Mouse (Mus musculus) mature B cell (primary cell): Measurements from ENCODE around the gene Brsk1.

ENCODE experiments used
- in situ Hi-C: fragments of 300-500 bp; cut with MboI; formaldehyde crosslinking; loops from 2 replicates; pipeline ENCODE4 v1.14.3; 2019

Gene Brsk1

DNA sequence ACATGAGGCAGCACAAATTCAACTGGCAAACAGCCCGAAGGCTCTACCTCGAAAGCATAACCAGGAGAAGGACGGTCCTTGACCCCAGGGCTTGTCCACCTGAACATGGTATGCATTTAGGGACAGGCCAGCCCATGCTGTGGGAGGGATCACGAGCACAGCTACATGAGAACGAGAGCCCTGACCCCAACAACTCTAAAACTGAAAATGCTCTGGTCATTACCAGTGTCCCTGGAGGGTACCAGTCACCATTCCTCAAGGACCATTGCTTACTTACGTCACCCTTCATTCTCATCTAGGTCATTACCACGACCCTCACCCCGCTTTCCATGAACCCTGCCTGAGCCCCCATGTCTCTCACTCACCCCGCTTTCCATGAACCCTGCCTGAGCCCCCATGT, 21.2 kb upstream of the Brsk1 start:
- in situ Hi-C loops = no loop called here

DNA sequence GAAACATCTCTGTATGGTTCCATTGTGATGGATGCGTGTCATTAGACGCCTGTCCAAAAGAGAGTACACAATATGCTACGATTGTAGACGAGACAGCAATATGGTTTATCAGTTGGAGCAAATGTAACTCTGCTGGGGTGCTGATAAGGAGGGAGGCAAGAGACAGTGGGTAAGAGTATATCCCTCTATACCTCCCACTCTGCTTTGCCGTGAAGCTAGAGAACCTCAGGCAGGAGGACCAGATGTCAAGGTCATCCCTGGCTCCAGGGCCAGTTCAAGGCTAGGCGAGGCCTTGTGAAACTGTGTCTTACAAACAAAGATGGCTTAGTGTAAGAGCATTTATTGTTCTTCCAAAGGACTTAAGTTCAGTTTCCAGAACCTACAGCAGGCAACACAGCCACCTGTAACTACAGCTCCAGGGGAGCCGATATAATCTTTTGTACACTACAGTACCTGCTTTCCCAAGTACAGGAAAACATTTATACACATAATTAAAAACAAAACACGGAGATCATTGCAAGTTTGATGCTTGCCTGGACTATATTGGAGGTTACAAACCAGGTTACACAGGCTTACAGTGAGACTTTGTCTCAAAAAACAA, 19.6 kb upstream of the Brsk1 start:
- in situ Hi-C loops = no loop called here

DNA sequence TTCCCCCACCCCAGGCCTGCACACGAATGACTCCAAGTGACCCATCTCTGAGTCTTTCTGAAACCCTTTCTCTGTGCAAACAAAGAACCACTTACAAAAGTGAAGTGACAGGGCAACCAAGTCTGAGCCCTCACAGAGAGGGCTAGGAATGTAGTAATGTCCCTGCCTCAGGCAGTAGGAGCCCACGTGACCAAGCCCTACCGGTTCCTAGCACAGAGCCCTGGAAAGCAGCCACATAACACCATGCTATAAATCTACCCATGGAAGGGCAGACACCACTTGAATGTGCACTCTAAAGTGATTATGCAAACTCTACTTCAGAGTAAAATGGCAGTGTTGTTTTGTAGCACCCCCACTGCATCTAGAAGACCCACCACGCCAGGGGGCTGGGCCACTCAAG, 18.4 kb upstream of the Brsk1 start:
- in situ Hi-C loops = no loop called here

DNA sequence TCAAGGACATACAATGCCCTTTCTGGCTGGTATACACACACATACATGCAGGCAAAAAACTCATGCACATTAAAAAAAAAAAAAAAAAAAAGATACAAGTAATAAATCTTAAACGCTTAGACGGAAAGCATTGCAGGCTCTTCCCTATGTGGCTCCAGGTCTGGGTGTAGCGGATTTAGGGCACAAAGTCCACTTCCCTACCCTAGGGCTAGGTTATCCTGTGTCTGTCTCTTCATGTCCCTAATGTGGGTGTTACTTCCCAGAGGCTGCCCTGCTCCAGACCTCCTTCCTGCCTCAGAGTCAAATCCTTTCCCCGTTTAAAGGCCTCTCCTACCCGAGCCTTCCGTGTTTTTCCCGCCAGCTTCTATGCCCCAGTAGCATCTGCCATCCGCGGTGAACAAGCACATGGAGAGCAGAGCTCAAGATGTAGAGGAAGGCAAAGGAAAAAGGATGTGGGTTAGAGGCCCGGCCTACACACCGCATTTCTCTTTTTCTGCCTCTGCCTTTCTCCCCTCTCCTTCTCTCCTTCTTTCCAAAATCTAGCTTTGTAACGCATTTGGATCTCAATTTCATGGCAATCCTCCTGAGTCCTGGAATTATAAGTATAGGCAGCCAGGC, 16.2 kb upstream of the Brsk1 start:
- in situ Hi-C loops = no loop called here

DNA sequence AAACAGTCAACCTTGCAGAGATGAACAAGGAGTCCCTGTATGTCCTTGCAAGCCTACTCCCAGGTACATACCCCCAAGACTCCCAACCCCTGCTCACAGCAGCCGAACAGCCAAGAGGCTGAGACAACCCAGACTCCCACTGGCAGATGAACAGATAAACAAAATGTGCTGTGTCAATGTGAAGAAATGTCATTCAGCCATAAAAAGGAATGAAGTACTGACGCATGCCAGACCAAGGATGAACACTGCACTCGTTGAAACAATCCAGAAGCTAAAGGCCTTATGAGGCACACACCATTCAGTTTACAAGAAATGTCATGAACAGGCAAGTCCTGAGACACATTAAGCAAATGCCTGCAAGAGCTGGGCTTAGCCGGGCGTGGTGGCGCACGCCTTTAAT, 15.2 kb upstream of the Brsk1 start:
- in situ Hi-C loops = no loop called here

DNA sequence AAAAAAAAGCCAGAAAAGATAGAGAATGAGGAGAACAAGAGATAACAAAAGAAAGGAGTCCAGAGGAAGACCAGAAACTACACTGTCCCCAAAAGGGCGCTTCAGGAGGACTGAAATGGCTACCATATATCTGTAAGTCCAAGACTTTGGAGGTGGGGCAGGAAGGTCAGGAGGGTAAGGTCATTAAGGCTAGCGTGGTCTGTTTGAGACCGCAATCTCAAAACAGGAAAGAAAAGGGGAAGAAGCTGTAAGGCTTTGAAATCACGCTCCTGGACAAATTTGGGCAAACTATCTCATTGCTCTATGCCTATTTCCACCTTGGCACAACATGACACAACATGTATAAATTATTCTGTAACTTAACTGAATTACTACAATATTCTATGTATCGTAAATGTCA, 7.1 kb upstream of the Brsk1 start:
- in situ Hi-C loops = no loop called here

DNA sequence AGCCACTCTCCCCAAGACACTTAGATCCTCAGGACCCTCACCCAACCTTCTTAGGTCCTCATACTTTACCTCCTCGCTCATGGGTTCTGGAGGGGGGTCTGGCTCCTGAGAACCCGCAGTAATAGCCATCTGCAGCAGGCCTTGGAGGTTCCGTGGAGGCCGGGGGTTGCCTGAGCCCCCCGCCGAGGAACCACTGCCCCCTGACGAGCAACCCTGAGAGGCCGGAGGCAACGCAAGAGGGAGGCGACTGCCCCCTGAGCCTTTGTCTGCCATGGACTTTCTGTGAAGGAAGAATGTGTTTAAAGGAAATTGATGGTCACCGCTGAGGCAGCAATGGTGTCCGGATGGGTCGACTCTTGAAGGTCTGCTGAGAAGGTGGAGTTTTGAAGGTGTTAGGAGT, 6.2 kb upstream of the Brsk1 start:
- in situ Hi-C loops = no loop called here

DNA sequence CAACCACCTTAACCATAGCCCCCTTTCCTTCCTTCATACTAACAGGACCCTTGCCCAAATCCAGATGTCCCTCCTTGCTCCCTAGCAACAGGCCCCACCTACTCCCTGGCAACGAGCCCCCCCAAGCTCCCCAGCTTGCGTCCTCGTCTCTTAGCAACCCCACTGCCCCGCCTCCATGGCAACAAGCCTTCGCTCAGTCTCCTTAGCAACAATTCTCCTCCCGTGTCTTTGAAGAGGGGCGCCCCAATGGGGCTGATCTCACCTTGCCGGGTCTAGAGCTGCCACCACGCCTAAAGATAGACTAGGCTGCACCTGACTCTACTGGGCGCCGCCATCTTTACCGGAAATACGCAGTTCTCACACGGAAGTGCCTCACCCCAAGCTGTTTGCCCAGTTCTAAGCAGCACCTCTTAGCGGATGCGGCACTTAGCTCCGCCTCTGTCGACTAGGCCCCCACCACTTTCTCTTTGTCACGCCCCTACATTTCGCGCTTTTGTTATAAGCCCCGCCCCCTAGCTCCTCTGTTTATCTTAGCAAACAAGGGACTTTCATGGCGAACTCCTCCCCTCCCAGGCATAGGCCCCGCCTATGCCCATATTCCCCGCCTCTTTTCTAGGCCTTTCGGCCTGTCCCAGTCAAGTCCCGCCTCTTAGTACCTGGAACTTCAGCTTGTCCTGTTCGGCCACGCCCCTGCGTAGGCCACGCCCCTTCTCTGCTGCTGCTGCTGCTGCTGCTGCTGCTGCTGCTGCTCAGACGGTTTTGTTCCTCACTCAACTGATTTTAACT, 5.6 kb upstream of the Brsk1 start, which contains the start of gene Hspbp1:
TSS of gene Hspbp1 (minus strand) at position 437 of the 786 bp plus-strand sequence.
- in situ Hi-C loops = no loop called here

DNA sequence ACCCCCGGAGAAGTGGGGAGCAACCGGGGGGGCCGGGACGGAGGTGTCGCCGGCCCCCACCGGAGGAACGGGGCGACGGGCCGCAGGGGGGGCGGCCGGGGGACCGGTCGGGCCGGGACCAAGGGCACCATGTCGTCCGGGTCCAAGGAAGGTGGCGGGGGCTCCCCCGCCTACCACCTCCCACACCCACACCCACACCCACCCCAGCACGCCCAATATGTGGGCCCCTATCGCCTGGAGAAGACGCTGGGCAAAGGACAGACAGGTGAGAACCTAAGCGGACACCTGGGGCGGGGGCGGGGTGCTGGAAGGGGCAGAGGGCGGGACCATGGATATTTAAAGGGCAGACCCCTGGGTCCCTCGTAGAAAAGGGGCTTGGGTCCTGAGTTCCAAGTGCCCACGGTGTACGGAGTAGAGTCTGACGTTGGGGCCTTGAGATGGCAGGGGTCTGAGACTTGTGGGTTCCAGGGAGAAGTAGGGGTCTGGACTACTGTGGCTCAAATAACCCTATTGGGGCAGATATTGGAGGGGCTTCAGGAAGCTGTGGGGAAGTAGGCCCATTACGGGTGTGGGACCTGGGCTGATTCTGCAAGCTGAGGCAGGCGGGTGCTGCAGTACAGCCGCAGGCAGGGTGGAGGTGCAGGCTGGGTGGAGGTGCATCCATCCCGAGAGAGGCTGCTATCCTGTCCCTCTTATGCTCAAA, 698 bp downstream of the Brsk1 start:
- in situ Hi-C loops = no loop called here

DNA sequence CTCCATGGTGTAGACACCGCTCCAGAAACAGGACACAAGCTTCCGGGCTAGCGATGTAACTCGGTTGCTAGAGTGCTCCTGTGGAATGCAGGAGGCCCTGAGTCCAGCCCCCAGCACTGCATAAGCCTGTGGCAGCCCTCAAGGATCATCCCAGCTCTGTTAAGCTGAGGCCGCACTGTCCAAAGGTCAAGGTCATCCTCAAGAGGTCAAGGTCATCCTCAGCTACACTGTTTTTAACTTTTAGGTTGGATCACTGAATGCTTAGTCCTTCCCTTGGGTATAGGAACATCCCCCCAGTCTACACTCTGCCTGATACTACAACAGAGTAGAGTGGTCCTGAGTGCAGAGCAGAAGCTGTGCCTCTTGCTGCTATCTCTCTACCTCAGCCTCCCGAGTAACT, 2.6 kb downstream of the Brsk1 start:
- in situ Hi-C loops = no loop called here

DNA sequence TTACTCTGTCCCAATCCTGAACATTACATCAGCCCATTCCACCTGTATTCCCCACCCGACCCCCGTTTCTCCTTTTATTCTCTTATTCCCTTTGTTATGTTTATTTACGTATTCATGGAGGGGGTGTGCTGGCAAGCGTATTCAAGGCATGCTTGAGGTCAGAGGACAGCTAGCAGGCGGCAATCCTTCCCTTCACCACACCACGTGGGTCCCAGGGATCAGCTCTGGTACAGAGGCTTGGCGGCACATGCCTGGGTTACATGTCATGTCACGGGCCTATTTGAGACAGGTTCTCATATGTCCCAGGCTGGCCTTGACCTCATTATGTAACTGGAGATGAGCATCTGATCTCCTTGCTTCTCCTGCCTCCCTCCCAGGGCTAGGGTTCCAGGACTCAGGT, 11.9 kb downstream of the Brsk1 start:
- in situ Hi-C loops = no loop called here

DNA sequence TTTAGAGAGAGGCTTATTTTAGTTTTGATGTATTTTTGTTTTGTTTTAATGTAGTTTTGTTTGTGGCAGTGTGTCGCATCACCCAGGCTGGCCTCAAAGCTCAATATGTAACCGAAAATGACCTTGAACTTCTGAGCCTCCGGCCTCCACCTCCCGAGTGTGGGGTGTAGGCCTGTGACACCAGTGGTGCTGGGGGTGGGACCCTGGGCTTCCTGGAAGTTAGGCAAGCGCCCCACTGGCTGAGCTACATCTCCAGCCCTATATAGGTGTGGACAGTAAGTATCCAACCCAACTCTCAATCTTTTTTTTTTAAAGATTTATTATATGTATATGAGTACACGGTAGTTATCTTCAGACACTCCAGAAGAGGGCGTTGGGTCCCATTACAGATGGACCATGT, 12.8 kb downstream of the Brsk1 start:
- in situ Hi-C loops = no loop called here

DNA sequence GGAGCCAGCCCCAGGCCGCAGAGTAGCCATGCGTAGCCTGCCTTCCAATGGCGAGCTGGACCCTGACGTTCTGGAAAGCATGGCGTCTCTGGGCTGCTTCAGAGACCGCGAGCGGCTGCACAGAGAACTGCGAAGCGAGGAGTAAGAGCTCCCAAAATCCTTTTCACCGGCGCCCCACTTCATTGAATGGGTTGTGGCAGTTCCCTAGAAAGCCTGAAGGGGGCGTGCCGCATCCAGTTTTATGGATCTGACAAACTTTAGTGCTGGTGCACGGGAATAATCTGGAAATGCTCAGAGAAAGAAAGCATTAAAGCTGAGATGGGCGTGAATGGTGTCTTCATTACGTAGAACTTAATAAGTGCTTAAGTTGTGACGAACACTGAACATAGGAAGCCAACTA, 14.7 kb downstream of the Brsk1 start:
- in situ Hi-C loops = no loop called here

DNA sequence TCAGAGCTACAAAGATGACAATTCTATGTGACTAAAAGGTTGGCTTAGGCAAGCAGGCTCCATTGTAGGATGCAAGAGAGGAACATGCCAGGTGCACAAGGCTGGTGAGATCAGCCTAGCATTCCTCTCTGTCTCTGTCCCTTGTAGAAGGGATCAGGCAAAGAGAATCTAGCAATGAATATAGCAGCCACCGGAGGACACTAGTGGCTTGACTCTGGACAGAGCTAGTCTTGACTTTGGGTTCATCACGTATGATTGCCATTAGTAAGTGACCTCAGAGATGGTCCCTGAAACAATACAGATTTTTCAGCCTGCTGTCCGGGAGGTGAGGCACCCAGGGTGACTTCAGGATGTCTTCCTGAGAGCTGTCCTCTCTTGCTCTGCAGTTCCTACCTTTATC, 22.2 kb downstream of the Brsk1 start:
- in situ Hi-C loops = no loop called here

DNA sequence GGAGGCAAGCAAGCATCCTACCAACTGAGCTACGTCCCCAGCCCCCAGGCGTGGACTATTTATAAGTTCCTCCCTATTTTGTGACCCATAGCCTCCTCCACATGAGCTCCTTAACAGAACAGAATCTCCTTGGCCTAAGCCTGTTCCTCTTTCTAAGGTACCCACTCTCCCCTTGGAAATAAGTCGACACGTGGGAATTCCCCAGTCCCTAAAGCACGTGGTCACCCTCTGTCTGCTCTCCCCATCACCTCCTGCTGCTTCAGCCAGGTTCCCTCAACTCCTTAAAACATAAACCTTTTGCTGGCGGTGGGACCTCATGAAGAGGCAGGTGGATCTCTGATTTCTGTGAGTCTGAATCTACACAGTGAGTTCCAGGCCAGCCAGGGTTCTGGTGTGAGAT, 26.6 kb downstream of the Brsk1 start:
- in situ Hi-C loops = no loop called here

DNA sequence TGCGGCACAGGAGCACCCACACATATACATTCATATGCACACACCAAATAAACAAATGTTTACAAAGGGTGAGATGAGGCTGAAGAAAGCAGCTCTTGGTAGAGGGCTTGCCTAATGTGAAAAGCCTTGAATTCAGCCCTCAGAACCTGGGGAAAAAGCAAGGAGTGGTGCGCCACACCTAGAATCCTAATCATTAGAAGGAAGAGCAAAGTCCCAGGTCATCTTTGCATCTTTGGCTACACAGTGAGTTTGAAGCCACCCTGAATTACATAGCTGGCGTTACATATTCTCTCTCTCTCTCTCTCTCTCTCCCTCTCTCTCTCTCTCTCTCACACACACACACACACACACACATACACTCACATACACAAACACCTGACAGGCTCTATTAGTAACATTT, 28.9 kb downstream of the Brsk1 start:
- in situ Hi-C loops = no loop called here

DNA sequence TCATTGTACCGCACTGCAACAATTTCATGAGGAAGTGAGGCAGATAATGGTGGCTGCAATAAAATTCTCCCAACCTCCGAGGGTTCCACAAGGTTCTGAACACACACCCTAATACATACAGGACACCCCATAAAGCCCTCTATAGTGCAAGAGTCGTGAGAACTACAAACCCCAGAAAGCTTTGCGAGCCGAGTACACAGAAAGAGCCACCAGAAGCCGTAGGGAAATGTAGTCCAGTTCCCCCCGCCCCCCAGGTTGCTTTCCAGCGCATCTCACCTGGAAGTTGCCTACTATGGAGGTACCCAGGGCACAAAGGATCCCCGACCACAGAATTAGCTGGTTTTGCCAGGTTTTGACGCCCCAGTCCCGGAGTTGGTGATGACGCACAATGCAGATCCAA, 33.1 kb downstream of the Brsk1 start:
- in situ Hi-C loops = no loop called here

DNA sequence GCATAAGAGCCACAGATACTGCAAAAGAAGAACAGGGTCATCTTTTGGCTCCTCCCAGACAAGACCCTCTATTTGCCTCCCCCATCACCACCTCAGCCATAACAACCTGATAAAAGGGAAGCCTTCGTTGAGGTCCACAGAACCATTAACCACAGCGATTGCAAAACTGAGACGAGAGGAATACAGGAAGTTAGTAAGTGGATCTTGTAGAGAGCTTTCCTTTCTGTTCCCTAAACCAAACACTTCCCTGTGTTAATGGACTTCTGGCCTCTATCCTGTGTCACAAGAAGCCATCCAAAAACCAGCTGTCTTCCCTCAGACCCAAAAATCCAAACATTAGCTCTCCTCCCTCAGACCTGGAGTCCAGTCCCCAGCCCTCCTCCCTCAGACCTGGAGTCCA, 34.0 kb downstream of the Brsk1 start:
- in situ Hi-C loops = no loop called here

DNA sequence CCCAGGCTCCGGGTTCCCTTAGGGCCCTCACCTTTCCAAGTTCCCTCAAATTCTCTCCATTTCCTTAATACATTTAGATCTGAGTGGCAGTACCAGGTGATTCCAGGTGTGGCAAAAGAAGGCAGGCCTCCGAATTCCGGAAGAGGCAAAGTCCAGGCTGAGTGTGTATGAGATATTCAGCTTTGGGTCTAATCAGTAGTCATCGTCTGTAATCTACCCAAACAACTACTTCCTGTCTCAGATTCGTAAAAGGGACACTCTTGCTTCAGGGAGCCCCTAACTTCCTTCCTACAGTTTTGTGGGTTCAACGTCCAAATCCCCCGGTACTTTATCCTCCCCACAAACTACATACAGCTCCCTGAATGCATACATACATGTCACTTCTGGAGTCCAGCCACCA, 34.8 kb downstream of the Brsk1 start, which contains the start of gene Tmem150b:
TSS of gene Tmem150b (minus strand) at position 81 of the 400 bp plus-strand sequence.
- in situ Hi-C loops = no loop called here

DNA sequence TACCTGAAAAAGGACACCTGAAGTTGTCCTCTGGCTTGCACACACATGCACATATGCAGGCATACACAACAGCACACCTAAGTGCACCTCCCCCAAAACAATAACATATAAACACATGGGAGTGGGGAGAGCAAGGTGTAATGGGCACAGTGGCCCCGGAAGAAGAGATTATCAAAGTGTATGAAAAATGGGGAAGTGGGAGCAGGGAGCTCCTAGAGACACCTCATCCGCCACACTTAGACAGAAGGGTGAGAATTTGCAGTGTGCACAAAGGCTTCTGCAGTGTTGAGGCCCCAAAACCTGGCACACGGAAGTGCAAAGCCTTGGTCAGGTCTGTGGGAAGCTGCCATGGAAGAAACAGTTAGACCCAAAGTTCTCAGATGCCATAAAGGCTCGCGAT, 40.7 kb downstream of the Brsk1 start:
- in situ Hi-C loops = no loop called here

DNA sequence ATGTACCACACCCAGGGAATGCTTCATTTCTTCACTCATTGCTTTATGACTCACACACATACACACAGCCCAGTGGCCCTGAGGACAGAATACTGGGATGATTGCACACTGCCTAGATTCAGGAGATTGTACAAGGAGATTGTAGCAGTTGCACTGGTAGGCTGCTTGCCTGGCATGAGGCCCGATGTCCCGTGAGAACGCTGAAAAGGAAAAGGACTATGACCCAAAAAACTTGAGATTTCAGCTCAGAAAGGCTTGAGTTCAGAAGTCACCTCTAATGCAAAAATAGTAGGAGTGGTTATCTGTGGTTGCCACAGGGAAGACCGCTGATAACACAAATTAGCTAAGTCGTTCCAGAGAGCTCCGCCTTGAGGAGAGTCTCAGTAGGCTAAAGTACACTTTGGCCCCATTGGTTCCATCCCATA, 42.6 kb downstream of the Brsk1 start:
- in situ Hi-C loops = no loop called here

DNA sequence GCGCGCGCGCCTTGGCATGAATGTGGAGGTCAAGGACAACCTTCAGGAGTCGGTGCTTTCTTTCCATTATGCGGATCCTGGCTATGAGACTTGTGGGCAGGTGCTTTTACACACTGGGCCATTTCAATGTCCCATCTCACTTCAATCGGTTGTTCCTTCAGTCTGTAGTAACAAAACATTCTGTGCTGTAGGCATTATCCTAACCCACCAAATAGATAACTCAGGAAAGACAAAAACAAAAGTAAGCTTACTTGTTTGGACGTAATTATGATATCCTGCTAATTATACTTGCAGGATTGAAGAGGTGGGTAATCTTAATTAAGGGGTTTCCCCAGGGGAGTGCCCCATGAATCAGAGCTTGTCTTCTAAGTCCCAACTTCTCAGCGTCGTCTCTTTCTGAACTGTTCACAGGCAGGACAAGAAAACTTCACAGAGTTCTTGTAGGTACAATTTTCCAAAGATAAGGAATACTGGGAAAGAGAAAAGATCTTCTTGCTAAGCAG, 48.7 kb downstream of the Brsk1 start:
- in situ Hi-C loops = no loop called here
